Comparison of ENCODE assay signal across 8 mouse cellular contexts in the genomic region with DNA sequence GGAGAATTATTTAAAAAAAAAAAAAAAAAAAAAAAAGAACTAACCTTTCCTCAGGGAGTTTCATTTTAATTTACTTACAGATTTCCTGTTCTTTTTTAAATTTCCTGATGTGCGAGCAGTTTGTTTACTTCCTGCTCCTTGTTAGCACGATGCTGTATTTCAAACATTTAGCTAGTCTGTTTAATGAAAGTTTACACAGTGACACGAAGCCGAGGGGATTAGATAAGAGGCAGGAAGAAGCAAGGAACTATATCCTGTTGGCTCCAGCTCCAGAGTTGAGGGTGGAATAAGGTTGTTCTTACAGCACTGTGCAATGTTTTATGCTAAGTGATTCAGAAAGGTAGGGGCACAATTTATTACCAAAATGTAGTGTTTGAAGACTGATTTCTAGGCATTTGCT. TPM values are rescaled to one million over a fixed set of nuclear protein-coding genes. Genes with fewer than 3 reads are reported as not detected.
DNase-seq lines count a peak whose midpoint lies in the region; ATAC-seq and TF ChIP-seq lines count a peak whose summit lies in the region.

No protein-coding gene starts in this region.

- peaks cover 3% of the 10 kb centered on the region; the same call in 1 of the 2 replicates for H3K4me1 ChIP-seq in heart, embryonic 11.5 days (ENCODE audit: control insufficient read depth, insufficient read depth, low read length)
- 0 out of 2 replicates have a peak, but pooled peaks cover 2% of the 10 kb centered on the region for H3K4me1 ChIP-seq in bone marrow macrophage, adult 2 months (ENCODE audit: control insufficient read depth, insufficient read depth, low read length)
- peaks cover 17% of the 10 kb centered on the region for H3K4me1 ChIP-seq in hindbrain, embryonic 13.5 days (replicated peaks)
- H3K4me1 ChIP-seq in lung, postnatal 0 days (ENCODE audit: insufficient read depth, low read depth, low read length): peaks cover 5% of the 10 kb centered on the region; the same call in 1 of the 2 replicates

- H3K4me3 ChIP-seq in heart, embryonic 11.5 days (ENCODE audit: low read depth, low read length): peak overlapping the region; percentile 87
- H3K4me3 ChIP-seq in bone marrow macrophage, adult 2 months (ENCODE audit: insufficient read depth, low read length): peak overlapping the region; percentile 97
- H3K4me3 ChIP-seq in hindbrain, embryonic 13.5 days: peak overlapping the region; percentile 87
- H3K4me3 ChIP-seq in lung, postnatal 0 days (ENCODE audit: low read depth, low read length): peak overlapping the region; percentile 93

- no peak for TF ChIP-seq CTCF in bone marrow macrophage, adult 2 months (IDR thresholded peaks at IDR 0.05; ENCODE audit: low read depth, low read length)
- TF ChIP-seq CTCF in lung, postnatal 0 days (IDR thresholded peaks at IDR 0.05): no peak

- H3K9me3 ChIP-seq in heart, embryonic 11.5 days (replicated peaks; ENCODE audit: control insufficient read depth, low read length): no peaks in the 10 kb centered on the region
- no peaks in the 10 kb centered on the region for H3K9me3 ChIP-seq in hindbrain, embryonic 13.5 days
- no peaks in the 10 kb centered on the region for H3K9me3 ChIP-seq in lung, postnatal 0 days (ENCODE audit: low read length)

- peak overlapping the region; percentile 83 for H3K9ac ChIP-seq in heart, embryonic 11.5 days (ENCODE audit: low read depth, low read length)
- H3K9ac ChIP-seq in hindbrain, embryonic 13.5 days: peak overlapping the region; percentile 85
- peak overlapping the region; percentile 77 for H3K9ac ChIP-seq in lung, postnatal 0 days (replicated peaks; ENCODE audit: low read depth)

- no peaks in the 10 kb centered on the region for H3K27me3 ChIP-seq in heart, embryonic 11.5 days (ENCODE audit: control insufficient read depth, insufficient read depth, low read length)
- H3K27me3 ChIP-seq in hindbrain, embryonic 13.5 days: no peaks in the 10 kb centered on the region
- H3K27me3 ChIP-seq in lung, postnatal 0 days (replicated peaks; ENCODE audit: insufficient read depth, low read length): no peaks in the 10 kb centered on the region

- H3K4me2 ChIP-seq in heart, embryonic 11.5 days: peak overlapping the region; percentile 72
- peak overlapping the region; percentile 60 for H3K4me2 ChIP-seq in hindbrain, embryonic 13.5 days
- peak overlapping the region; percentile 70 for H3K4me2 ChIP-seq in lung, postnatal 0 days (replicated peaks; ENCODE audit: low read depth, low read length)

- TF ChIP-seq EP300 in lung, postnatal 0 days (IDR thresholded peaks at IDR 0.05): peak; percentile 97

- no peak for TF ChIP-seq POLR2A in bone marrow macrophage, adult 2 months (IDR thresholded peaks at IDR 0.05; ENCODE audit: borderline replicate concordance, low read depth, low read length)

- WGBS in heart, embryonic 11.5 days (ENCODE audit: insufficient replicate concordance): 5% methylated on average over 4 of the region's 4 CpGs
- 10% methylated on average over 4 of the region's 4 CpGs for WGBS in hindbrain, embryonic 13.5 days
- under 1% methylated on average over 4 of the region's 4 CpGs for WGBS in lung, postnatal 0 days

- ATAC-seq in heart, embryonic 11.5 days (replicated peaks; ENCODE audit: insufficient number of reproducible peaks, low FRiP score, low TSS enrichment): no peak
- ATAC-seq in hindbrain, embryonic 13.5 days (ENCODE audit: low FRiP score): no peak
- peak; percentile 64 for ATAC-seq in lung, postnatal 0 days

- no peak for DNase-seq in heart, adult 11 months
- DNase-seq in lung, postnatal 0 days (ENCODE audit: low spot score): peak; percentile 71
- no peak for DNase-seq in ovary, adult 18-20 months (ENCODE audit: low spot score)
- DNase-seq in cerebellum, postnatal 36 days: no peak
- DNase-seq in right cerebral cortex, adult 2 months (ENCODE audit: low spot score in 2 of 2): no peak

- H3K36me3 ChIP-seq in heart, embryonic 11.5 days (ENCODE audit: control insufficient read depth, insufficient read depth, low read length): peaks cover 3% of the 10 kb centered on the region
- H3K36me3 ChIP-seq in hindbrain, embryonic 13.5 days: peaks cover 26% of the 10 kb centered on the region
- H3K36me3 ChIP-seq in lung, postnatal 0 days (ENCODE audit: insufficient read depth, low read length): peaks cover 7% of the 10 kb centered on the region; the same call in 1 of the 2 replicates

- peak overlapping the region; percentile 66 for H3K27ac ChIP-seq in heart, embryonic 11.5 days (ENCODE audit: low read depth, low read length)
- no peak overlapping the region for H3K27ac ChIP-seq in bone marrow macrophage, adult 2 months (ENCODE audit: insufficient read depth, low read depth, low read length)
- peak overlapping the region; percentile 90; the same call in 1 of the 2 replicates for H3K27ac ChIP-seq in hindbrain, embryonic 13.5 days
- peak overlapping the region; percentile 87 for H3K27ac ChIP-seq in lung, postnatal 0 days (ENCODE audit: low read length)

RNA-seq across cellular contexts. Expression of a gene that starts 0.7 kb away (rescaled TPM):
- 31.7 and 42.6 TPM in 2 replicates for polyA plus RNA-seq in heart, embryonic 11.5 days (2014; fragmentation: Nextera tagmentation; extraction: Ambion mirVana)
- polyA plus RNA-seq in bone marrow macrophage, adult 2 months (2012; ENCODE audit: insufficient read depth, insufficient read length, missing spikeins): 25.0 and 33.4 TPM in 2 replicates
- polyA plus RNA-seq in hindbrain, embryonic 13.5 days (2015; fragmentation: Nextera tagmentation; extraction: Ambion mirVana): 88.4 and 99.6 TPM in 2 replicates
- polyA plus RNA-seq in lung, postnatal 0 days (2015; fragmentation: Nextera tagmentation; extraction: Ambion mirVana): 91.7 and 98.0 TPM in 2 replicates

RNA-seq across cellular contexts. Expression of a gene that starts 19.5 kb away (rescaled TPM):
- not detected in 2 replicates for polyA plus RNA-seq in heart, embryonic 11.5 days (2014; fragmentation: Nextera tagmentation; extraction: Ambion mirVana)
- not detected in 2 replicates for polyA plus RNA-seq in bone marrow macrophage, adult 2 months (2012; ENCODE audit: insufficient read depth, insufficient read length, missing spikeins)
- polyA plus RNA-seq in hindbrain, embryonic 13.5 days (2015; fragmentation: Nextera tagmentation; extraction: Ambion mirVana): not detected in 2 replicates
- polyA plus RNA-seq in lung, postnatal 0 days (2015; fragmentation: Nextera tagmentation; extraction: Ambion mirVana): not detected in 2 replicates

RNA-seq across cellular contexts. Expression of a gene that starts 23.5 kb away (rescaled TPM):
- not detected in 2 replicates for polyA plus RNA-seq in heart, embryonic 11.5 days (2014; fragmentation: Nextera tagmentation; extraction: Ambion mirVana)
- polyA plus RNA-seq in bone marrow macrophage, adult 2 months (2012; ENCODE audit: insufficient read depth, insufficient read length, missing spikeins): 0.80 TPM in 1 of 2 replicates, not detected in the other
- not detected in 2 replicates for polyA plus RNA-seq in hindbrain, embryonic 13.5 days (2015; fragmentation: Nextera tagmentation; extraction: Ambion mirVana)
- polyA plus RNA-seq in lung, postnatal 0 days (2015; fragmentation: Nextera tagmentation; extraction: Ambion mirVana): not detected in 2 replicates

RNA-seq across cellular contexts. Expression of a gene that starts 31.2 kb away (rescaled TPM):
- not detected in 2 replicates for polyA plus RNA-seq in heart, embryonic 11.5 days (2014; fragmentation: Nextera tagmentation; extraction: Ambion mirVana)
- polyA plus RNA-seq in bone marrow macrophage, adult 2 months (2012; ENCODE audit: insufficient read depth, insufficient read length, missing spikeins): 0.28 TPM in 1 of 2 replicates, not detected in the other
- not detected in 2 replicates for polyA plus RNA-seq in hindbrain, embryonic 13.5 days (2015; fragmentation: Nextera tagmentation; extraction: Ambion mirVana)
- not detected in 2 replicates for polyA plus RNA-seq in lung, postnatal 0 days (2015; fragmentation: Nextera tagmentation; extraction: Ambion mirVana)
